Mouse (Mus musculus) lung, postnatal 0 days (tissue): ENCODE data around the gene Slc22a7. TPM values are rescaled to one million over a fixed set of nuclear protein-coding genes. Genes with fewer than 3 reads are reported as not detected.

Source experiments
- ATAC-seq: fragments of 200-750 bp; cut with Nextera tagmentation; 2 replicates; pipeline ENCODE4 v1.8.0; 2017; ENCODE audit warnings: moderate library complexity
- DNase-seq: peaks from one replicate; pipeline ENCODE4 v3.0.0-alpha.2; 2016; ENCODE audit warnings: low spot score
- H3K27ac ChIP-seq: fragments of 300-500 bp; sonication (generic); 2 replicates; pipeline ENCODE4 v1.5.1; 2014; ENCODE audit warnings: antibody characterized with exemption, mild to moderate bottlenecking, low read length, mixed read lengths
- H3K27me3 ChIP-seq: fragments of 300-500 bp; sonication (generic); replicated peaks from 2 replicates; pipeline ENCODE4 v1.6.1; 2014; ENCODE audit warnings: low read length, mixed read lengths; ENCODE audit not compliant: insufficient read depth
- H3K36me3 ChIP-seq: fragments of 300-500 bp; sonication (generic); 2 replicates; pipeline ENCODE4 v1.6.1; 2014; ENCODE audit warnings: low read length, mixed read lengths; ENCODE audit not compliant: insufficient read depth
- H3K4me1 ChIP-seq: fragments of 300-500 bp; sonication (generic); 2 replicates; pipeline ENCODE4 v1.6.1; 2014; ENCODE audit warnings: antibody characterized with exemption, low read depth, low read length, mixed read lengths; ENCODE audit not compliant: insufficient read depth
- H3K4me2 ChIP-seq: fragments of 300-500 bp; sonication (generic); replicated peaks from 2 replicates; pipeline ENCODE4 v1.6.1; 2014; ENCODE audit warnings: low read depth, mild to moderate bottlenecking, low read length, moderate library complexity, mixed read lengths
- H3K4me3 ChIP-seq: fragments of 300-500 bp; sonication (generic); 2 replicates; pipeline ENCODE4 v1.5.1; 2014; ENCODE audit warnings: low read depth, low read length
- H3K9ac ChIP-seq: fragments of 300-500 bp; sonication (generic); replicated peaks from 2 replicates; pipeline ENCODE4 v1.6.1; 2014; ENCODE audit warnings: low read depth, mild to moderate bottlenecking
- H3K9me3 ChIP-seq: fragments of 300-500 bp; sonication (generic); 2 replicates; pipeline ENCODE4 v1.6.1; 2016; ENCODE audit warnings: low read length, mixed read lengths
- CTCF ChIP-seq: IDR thresholded peaks from 2 replicates; pipeline ENCODE4 v1.5.1; 2016; ENCODE audit warnings: antibody characterized with exemption, mild to moderate bottlenecking
- EP300 ChIP-seq: IDR thresholded peaks from 2 replicates; pipeline ENCODE4 v1.6.1; 2016; ENCODE audit warnings: antibody characterized with exemption, mild to moderate bottlenecking, control low read depth
- WGBS: fragments of 180-500 bp; shearing (Covaris S2); extraction: QIAGEN DNeasy Blood & Tissue Kit; methylation state at CpG from one replicate; pipeline ENCODE4 v1.1.7; 2014; 5-methylcytosine and 5-hydroxymethylcytosine counted together
- polyA plus RNA-seq: library from polyadenylated mRNA; unstranded; fragments of >200 nt; fragmentation: Nextera tagmentation; extraction: Ambion mirVana; gene quantifications from 2 replicates; pipeline ENCODE4 v1.2.1, GENCODE M21; 2015

Gene Slc22a7
- polyA plus RNA-seq, 1 experiment from 2014 or later, result not detected

DNA sequence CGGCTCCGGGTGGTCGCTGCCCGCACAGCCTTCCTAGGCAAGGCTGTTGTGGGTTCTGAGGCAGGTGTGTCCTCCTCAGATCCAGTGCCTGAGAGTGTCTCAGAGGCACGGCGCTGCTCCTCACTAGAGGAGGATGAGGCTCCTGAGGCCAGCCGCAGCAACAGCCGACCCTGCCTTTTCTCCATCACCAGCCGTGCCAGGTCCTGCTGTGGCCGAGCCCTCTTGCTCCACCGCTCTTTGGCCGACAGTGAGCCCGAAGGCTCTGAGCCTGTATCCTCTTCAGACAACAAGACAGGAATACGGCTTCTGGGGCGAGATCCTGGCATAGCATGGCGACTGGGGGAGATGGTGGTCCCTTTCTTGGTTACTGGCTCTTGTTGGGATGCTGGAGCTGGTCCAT is 8.0 kb upstream of the Slc22a7 start:
- Histone ChIP-seq H3K4me3 (no peak overlapping the region), H3K4me2 (no peak overlapping the region), H3K9ac (no peak overlapping the region), H3K36me3 (no peaks in the 10 kb centered on the region), H3K27ac (no peak overlapping the region), H3K4me1 (no peaks in the 10 kb centered on the region; the same call in 1 of the 2 replicates), H3K27me3 (peaks cover 3% of the 10 kb centered on the region; the same call in 1 of the 2 replicates), H3K9me3 (no peaks in the 10 kb centered on the region)
- TF ChIP-seq EP300 (no peak), CTCF (no peak)
- no peak for DNase-seq
- no peak for ATAC-seq
- 91% methylated on average over 16 of the region's 16 CpGs for WGBS

DNA sequence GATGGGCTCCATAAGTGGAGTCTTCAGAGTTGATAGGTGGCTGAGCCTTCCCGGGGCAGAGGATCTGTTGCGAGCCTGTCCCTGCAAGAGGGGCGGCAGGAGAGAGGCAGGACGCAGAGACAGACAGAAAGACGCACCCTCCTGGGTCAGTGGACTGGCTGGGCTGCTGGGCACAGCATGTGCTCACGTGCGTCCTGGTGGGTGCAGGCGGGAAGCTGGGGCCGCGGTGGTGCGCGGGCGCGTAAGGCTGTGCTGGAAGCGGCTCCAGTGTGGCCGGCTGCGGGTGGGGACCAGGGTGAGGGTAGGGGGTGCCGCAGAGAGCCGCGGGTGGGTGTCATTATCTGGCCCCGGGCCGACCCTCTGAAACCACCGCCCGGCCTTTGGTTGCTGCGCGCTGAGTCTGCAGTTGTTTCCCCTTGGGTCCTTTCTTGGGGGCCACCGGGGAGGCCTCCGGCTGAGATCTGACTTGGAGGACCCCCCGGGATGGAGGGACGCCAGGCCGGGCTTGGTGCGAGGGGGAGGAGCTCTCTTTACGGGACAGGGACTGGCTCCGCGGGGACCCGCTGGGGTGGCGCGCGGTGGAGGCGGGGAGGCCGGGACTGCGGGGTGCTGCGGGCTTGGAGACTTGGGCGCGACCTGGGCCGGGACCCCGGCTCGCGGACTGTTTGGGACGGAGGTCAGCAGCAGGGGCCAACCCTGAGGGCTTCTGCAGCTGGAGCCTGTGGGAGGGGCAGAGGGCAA is 6.8 kb upstream of the Slc22a7 start:
- Histone ChIP-seq H3K27me3 (peaks cover 3% of the 10 kb centered on the region; the same call in 1 of the 2 replicates), H3K4me3 (peak overlapping the region; percentile 24; the same call in 1 of the 2 replicates), H3K27ac (no peak overlapping the region), H3K4me2 (peak overlapping the region; percentile 53), H3K9me3 (no peaks in the 10 kb centered on the region), H3K9ac (no peak overlapping the region), H3K4me1 (no peaks in the 10 kb centered on the region; the same call in 1 of the 2 replicates), H3K36me3 (no peaks in the 10 kb centered on the region)
- 3% methylated on average over 35 of the region's 50 CpGs for WGBS
- DNase-seq (no peak), ATAC-seq (peak; percentile 23; the same call in 1 of the 2 replicates)
- TF ChIP-seq CTCF, result no peak
- TF ChIP-seq EP300, result no peak

DNA sequence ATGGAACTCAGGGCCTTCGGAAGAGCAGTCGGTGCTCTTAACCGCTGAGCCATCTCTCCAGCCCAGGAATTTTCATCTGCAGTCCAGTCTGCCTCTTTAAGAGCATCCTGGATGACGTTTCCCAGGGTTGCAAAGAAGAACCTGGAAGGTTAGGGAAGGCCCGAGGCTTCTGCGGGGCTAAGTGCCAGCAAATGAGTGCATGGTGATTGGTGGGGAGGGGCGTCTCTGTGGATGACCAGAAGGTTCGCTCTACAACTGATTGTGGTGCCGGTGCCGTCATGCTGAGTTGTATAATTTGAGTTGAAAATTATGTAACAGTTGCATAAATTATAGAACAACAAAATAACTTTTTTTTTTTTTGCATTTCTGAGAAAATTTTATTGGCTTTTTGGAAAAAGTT is 919 bp upstream of the Slc22a7 start:
- no peaks in the 10 kb centered on the region for H3K4me1 ChIP-seq
- H3K27me3 ChIP-seq, result no peaks in the 10 kb centered on the region
- ATAC-seq, result no peak
- WGBS, result 85% methylated on average over 10 of the region's 10 CpGs
- no peak overlapping the region for H3K4me2 ChIP-seq
- H3K27ac ChIP-seq, result no peak overlapping the region
- no peak for DNase-seq
- no peaks in the 10 kb centered on the region for H3K36me3 ChIP-seq
- H3K9me3 ChIP-seq, result no peaks in the 10 kb centered on the region
- no peak overlapping the region for H3K4me3 ChIP-seq
- no peak overlapping the region for H3K9ac ChIP-seq
- no peak for TF ChIP-seq EP300
- no peak for TF ChIP-seq CTCF

DNA sequence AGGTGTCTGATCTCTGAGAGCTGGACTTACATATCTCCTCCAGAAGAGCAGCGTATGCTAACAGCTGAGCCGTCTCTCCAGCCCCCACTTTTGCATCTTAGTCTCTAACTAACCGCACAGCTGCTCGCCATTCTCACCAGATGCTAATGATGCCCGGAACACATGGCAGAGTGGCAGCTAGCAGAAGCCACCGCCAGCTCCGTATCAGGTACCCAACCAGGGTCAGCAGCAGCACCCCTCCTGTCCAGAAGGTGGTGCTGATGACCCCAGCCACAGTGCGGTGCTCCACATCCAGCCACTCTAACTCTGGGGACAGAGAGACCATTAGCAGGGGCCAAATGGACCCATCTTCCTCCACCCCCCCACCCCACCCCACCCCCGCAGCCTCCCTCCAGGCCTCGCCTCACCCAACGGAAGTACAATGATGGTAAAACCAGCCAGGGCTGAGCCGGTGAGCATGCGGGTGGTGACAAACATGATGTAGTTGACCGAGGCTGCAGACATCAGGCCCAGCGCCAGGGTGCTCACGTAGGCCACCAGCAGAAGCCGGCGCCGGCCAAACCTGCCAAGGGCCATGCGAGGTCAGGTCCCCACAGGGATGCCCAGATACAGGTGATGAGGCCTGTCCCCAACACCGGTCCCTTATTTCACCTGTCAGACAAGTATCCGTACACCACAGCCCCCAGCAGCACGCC is 1.4 kb downstream of the Slc22a7 start:
- DNase-seq (peak; percentile 34), ATAC-seq (peak; percentile 60; the same call in 1 of the 2 replicates)
- Histone ChIP-seq H3K36me3 (no peaks in the 10 kb centered on the region), H3K27me3 (no peaks in the 10 kb centered on the region), H3K4me3 (no peak overlapping the region), H3K27ac (no peak overlapping the region), H3K4me2 (no peak overlapping the region), H3K9ac (no peak overlapping the region), H3K9me3 (no peaks in the 10 kb centered on the region), H3K4me1 (no peaks in the 10 kb centered on the region)
- TF ChIP-seq CTCF, result peak; percentile 71
- TF ChIP-seq EP300, result no peak
- 20% methylated on average over 23 of the region's 23 CpGs for WGBS

DNA sequence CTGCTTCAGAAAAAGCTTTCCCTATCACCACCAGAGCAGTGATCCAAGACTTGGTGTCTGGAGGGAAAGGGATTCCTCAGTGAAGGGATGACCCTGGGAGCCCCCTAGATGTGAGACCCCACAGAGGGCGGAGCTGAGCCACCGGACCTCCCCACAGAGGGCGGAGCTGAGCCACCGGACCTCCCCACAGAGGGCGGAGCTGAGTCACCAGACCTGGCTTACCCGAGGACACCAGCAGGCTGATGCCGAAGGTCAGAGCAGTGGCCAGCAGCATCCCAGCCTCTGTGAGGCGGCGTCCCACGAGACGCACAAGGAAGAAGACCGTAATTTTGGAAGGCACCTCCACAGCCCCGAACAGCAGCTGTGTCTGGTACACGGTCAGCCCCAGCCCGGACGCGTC is 4.6 kb downstream of the Slc22a7 start:
- H3K36me3 ChIP-seq, result no peaks in the 10 kb centered on the region
- H3K4me1 ChIP-seq, result no peaks in the 10 kb centered on the region
- ATAC-seq (peak; percentile 65), DNase-seq (no peak)
- H3K9me3 ChIP-seq, result no peaks in the 10 kb centered on the region
- H3K4me3 ChIP-seq, result no peak overlapping the region
- no peak overlapping the region for H3K27ac ChIP-seq
- TF ChIP-seq EP300, result no peak
- TF ChIP-seq CTCF, result no peak
- no peak overlapping the region for H3K4me2 ChIP-seq
- no peaks in the 10 kb centered on the region for H3K27me3 ChIP-seq
- 7% methylated on average over 17 of the region's 17 CpGs for WGBS
- no peak overlapping the region for H3K9ac ChIP-seq

DNA sequence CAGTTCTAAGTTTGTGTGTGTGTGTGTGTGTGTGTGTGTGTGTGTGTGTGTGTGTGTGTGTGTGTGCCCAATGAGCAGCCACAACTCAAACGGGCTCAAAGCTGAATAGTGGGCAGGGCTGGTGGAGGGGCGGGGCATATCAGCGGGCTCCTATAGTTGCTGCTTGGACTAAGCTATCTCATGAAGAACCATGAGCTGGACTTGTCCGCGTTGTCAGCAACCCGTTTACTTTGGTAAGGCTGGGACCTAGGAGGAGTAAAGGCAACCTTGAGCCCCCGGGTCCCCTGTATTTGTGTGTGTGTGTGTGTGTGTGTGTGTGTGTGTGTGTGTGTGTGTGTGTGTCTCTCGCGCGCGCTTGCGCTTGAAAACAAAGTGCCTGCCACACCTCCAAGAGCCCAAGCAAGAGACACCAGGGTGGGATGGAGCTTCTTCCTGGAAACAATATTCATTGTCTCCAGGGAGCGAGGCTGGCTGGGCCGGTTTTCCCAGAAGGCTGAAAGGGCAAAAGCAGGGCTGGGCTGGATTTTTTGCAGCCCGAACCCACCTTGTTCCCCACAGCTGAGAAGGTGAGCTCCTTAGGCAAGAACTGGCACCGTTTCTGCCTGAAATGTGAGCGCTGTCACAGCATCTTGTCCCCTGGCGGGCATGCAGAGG is 9.4 kb downstream of the Slc22a7 start, which contains the start of gene Crip3:
Gene Crip3 (plus strand): TSS at position 166 of the 654 bp plus-strand sequence.
- TF ChIP-seq EP300 (no peak), CTCF (no peak)
- WGBS, result 7% methylated on average over 16 of the region's 18 CpGs
- H3K4me1 ChIP-seq, result no peaks in the 10 kb centered on the region
- peak within 1 kb of the TSS; percentile 38 for H3K4me2 ChIP-seq
- H3K9me3 ChIP-seq, result no peaks in the 10 kb centered on the region
- H3K27ac ChIP-seq, result no peak within 1 kb of the TSS
- no peak within 1 kb of the TSS for H3K9ac ChIP-seq
- H3K4me3 ChIP-seq, result no peak within 1 kb of the TSS
- no peaks in the 10 kb centered on the region for H3K27me3 ChIP-seq
- ATAC-seq, result no peak; the same call in 1 of the 2 replicates
- H3K36me3 ChIP-seq, result no peaks in the 10 kb centered on the region
- peak; percentile 19 for DNase-seq
